Mouse (Mus musculus): ENCODE results near the gene Atp2a2. TPM values are rescaled to one million over a fixed set of nuclear protein-coding genes. Genes with fewer than 3 reads are reported as not detected.
"Not testable (repeated sequence)": the region's sequence is repeated elsewhere in the genome, so short reads cannot be mapped to it uniquely, and the experiment has no call there.

Atp2a2 gene
- polyA plus RNA-seq, 1 experiment from 2014 or later: 13.2 TPM

GRCm38 (mm10) chr5:122493035-122493434 lies 9.0 kb downstream of the Atp2a2 start:
- no peaks in the 10 kb centered on the region for H3K27me3 ChIP-seq
- H3K4me1 ChIP-seq (replicated peaks): peaks cover 11% of the 10 kb centered on the region
- no peak overlapping the region for H3K4me2 ChIP-seq
- peaks cover 93% of the 10 kb centered on the region for H3K36me3 ChIP-seq (replicated peaks)
- WGBS (ENCODE audit: insufficient replicate concordance): 87% methylated on average over 2 of the region's 2 CpGs
- H3K27ac ChIP-seq (replicated peaks): no peak overlapping the region
- H3K9ac ChIP-seq: no peak overlapping the region
- ATAC-seq (ENCODE audit: insufficient read depth): no peak
- no peaks in the 10 kb centered on the region for H3K9me3 ChIP-seq (replicated peaks)
- no peak overlapping the region for H3K4me3 ChIP-seq (replicated peaks)

- Histone ChIP-seq H3K4me2 (no peak overlapping the region), H3K27me3 (no peaks in the 10 kb centered on the region), H3K27ac (replicated peaks) (no peak overlapping the region), H3K36me3 (replicated peaks) (peaks cover 93% of the 10 kb centered on the region), H3K4me1 (replicated peaks) (no peaks in the 10 kb centered on the region), H3K9ac (no peak overlapping the region), H3K9me3 (replicated peaks) (no peaks in the 10 kb centered on the region), H3K4me3 (replicated peaks) (no peak overlapping the region)
- 65% methylated on average over 10 of the region's 10 CpGs for WGBS (ENCODE audit: insufficient replicate concordance)
- no peak for ATAC-seq (ENCODE audit: insufficient read depth)
Measured at GRCm38 (mm10) chr5:122491385-122491784, 10.6 kb downstream of the Atp2a2 start.

GRCm38 (mm10) chr5:122490148-122490547 lies 11.9 kb downstream of the Atp2a2 start:
- ATAC-seq (ENCODE audit: insufficient read depth): no peak
- no peak overlapping the region for H3K4me3 ChIP-seq (replicated peaks)
- no peaks in the 10 kb centered on the region for H3K4me1 ChIP-seq (replicated peaks)
- peaks cover 92% of the 10 kb centered on the region for H3K36me3 ChIP-seq (replicated peaks)
- H3K9ac ChIP-seq: no peak overlapping the region
- no peaks in the 10 kb centered on the region for H3K27me3 ChIP-seq
- no peaks in the 10 kb centered on the region for H3K9me3 ChIP-seq (replicated peaks)
- 89% methylated on average over 2 of the region's 2 CpGs for WGBS (ENCODE audit: insufficient replicate concordance)
- H3K4me2 ChIP-seq: no peak overlapping the region
- H3K27ac ChIP-seq (replicated peaks): no peak overlapping the region

- H3K36me3 ChIP-seq (replicated peaks): peaks cover 92% of the 10 kb centered on the region
- no peak overlapping the region for H3K9ac ChIP-seq
- H3K27ac ChIP-seq (replicated peaks): no peak overlapping the region
- no peaks in the 10 kb centered on the region for H3K4me1 ChIP-seq (replicated peaks)
- H3K27me3 ChIP-seq: no peaks in the 10 kb centered on the region
- no peak for ATAC-seq (ENCODE audit: insufficient read depth)
- H3K9me3 ChIP-seq (replicated peaks): no peaks in the 10 kb centered on the region
- WGBS (ENCODE audit: insufficient replicate concordance): 79% methylated on average over 6 of the region's 6 CpGs
- no peak overlapping the region for H3K4me2 ChIP-seq
- H3K4me3 ChIP-seq (replicated peaks): no peak overlapping the region
Measured at GRCm38 (mm10) chr5:122487825-122488224, 14.2 kb downstream of the Atp2a2 start.

- H3K4me2 ChIP-seq; ATAC-seq (ENCODE audit: insufficient read depth); H3K4me1 ChIP-seq (replicated peaks); H3K9me3 ChIP-seq (replicated peaks); H3K27ac ChIP-seq (replicated peaks); H3K9ac ChIP-seq; H3K4me3 ChIP-seq (replicated peaks); H3K27me3 ChIP-seq: not testable (repeated sequence)
- H3K36me3 ChIP-seq (replicated peaks): peaks cover 93% of the 10 kb centered on the region
- 74% methylated on average over 5 of the region's 5 CpGs for WGBS (ENCODE audit: insufficient replicate concordance)
Measured at GRCm38 (mm10) chr5:122486243-122486642, 15.8 kb downstream of the Atp2a2 start.

GRCm38 (mm10) chr5:122482733-122483391 lies 19.2 kb downstream of the Atp2a2 start:
- H3K9me3 ChIP-seq (replicated peaks): no peaks in the 10 kb centered on the region
- no peak overlapping the region for H3K9ac ChIP-seq
- ATAC-seq (ENCODE audit: insufficient read depth): no peak
- H3K4me1 ChIP-seq (replicated peaks): no peaks in the 10 kb centered on the region
- H3K36me3 ChIP-seq (replicated peaks): peaks cover 87% of the 10 kb centered on the region
- no peaks in the 10 kb centered on the region for H3K27me3 ChIP-seq
- H3K27ac ChIP-seq (replicated peaks): no peak overlapping the region
- no peak overlapping the region for H3K4me3 ChIP-seq (replicated peaks)
- 66% methylated on average over 6 of the region's 6 CpGs for WGBS (ENCODE audit: insufficient replicate concordance)
- no peak overlapping the region for H3K4me2 ChIP-seq

GRCm38 (mm10) chr5:122481844-122482243 lies 20.2 kb downstream of the Atp2a2 start:
- H3K4me2 ChIP-seq: no peak overlapping the region
- H3K9ac ChIP-seq: no peak overlapping the region
- H3K36me3 ChIP-seq (replicated peaks): peaks cover 90% of the 10 kb centered on the region
- H3K4me1 ChIP-seq (replicated peaks): 0 out of 2 replicates have a peak, but pooled peaks cover 6% of the 10 kb centered on the region
- H3K9me3 ChIP-seq (replicated peaks): no peaks in the 10 kb centered on the region
- H3K27ac ChIP-seq (replicated peaks): no peak overlapping the region
- no peak overlapping the region for H3K4me3 ChIP-seq (replicated peaks)
- no peaks in the 10 kb centered on the region for H3K27me3 ChIP-seq
- ATAC-seq (ENCODE audit: insufficient read depth): no peak
- 92% methylated on average over 5 of the region's 5 CpGs for WGBS (ENCODE audit: insufficient replicate concordance)

- no peak overlapping the region for H3K9ac ChIP-seq
- H3K9me3 ChIP-seq (replicated peaks): no peaks in the 10 kb centered on the region
- peaks cover 84% of the 10 kb centered on the region for H3K36me3 ChIP-seq (replicated peaks)
- no peaks in the 10 kb centered on the region for H3K27me3 ChIP-seq
- no peak overlapping the region for H3K4me2 ChIP-seq
- WGBS (ENCODE audit: insufficient replicate concordance): 66% methylated on average over 2 of the region's 2 CpGs
- ATAC-seq (ENCODE audit: insufficient read depth): no peak
- no peak overlapping the region for H3K27ac ChIP-seq (replicated peaks)
- H3K4me1 ChIP-seq (replicated peaks): 0 out of 2 replicates have a peak, but pooled peaks cover 9% of the 10 kb centered on the region
- H3K4me3 ChIP-seq (replicated peaks): no peak overlapping the region
Measured at GRCm38 (mm10) chr5:122479131-122479530, 22.9 kb downstream of the Atp2a2 start.

GRCm38 (mm10) chr5:122477492-122477891 lies 24.5 kb downstream of the Atp2a2 start:
- Histone ChIP-seq H3K4me3 (replicated peaks) (no peak overlapping the region), H3K4me2 (no peak overlapping the region), H3K9me3 (replicated peaks) (no peaks in the 10 kb centered on the region), H3K36me3 (replicated peaks) (peaks cover 84% of the 10 kb centered on the region), H3K27me3 (no peaks in the 10 kb centered on the region), H3K4me1 (replicated peaks) (0 out of 2 replicates have a peak, but pooled peaks cover 9% of the 10 kb centered on the region), H3K9ac (no peak overlapping the region), H3K27ac (replicated peaks) (no peak overlapping the region)
- WGBS (ENCODE audit: insufficient replicate concordance): 74% methylated on average over 3 of the region's 3 CpGs
- no peak for ATAC-seq (ENCODE audit: insufficient read depth)

- 35% methylated on average over 3 of the region's 3 CpGs for WGBS (ENCODE audit: insufficient replicate concordance)
- ATAC-seq (ENCODE audit: insufficient read depth): no peak
- Histone ChIP-seq H3K9ac (no peak overlapping the region), H3K4me2 (no peak overlapping the region), H3K36me3 (replicated peaks) (peaks cover 85% of the 10 kb centered on the region), H3K9me3 (replicated peaks) (no peaks in the 10 kb centered on the region), H3K27ac (replicated peaks) (no peak overlapping the region), H3K4me3 (replicated peaks) (no peak overlapping the region), H3K27me3 (no peaks in the 10 kb centered on the region), H3K4me1 (replicated peaks) (0 out of 2 replicates have a peak, but pooled peaks cover 9% of the 10 kb centered on the region)
Measured at GRCm38 (mm10) chr5:122476078-122476477, 25.9 kb downstream of the Atp2a2 start.

GRCm38 (mm10) chr5:122474643-122475363 lies 27.2 kb downstream of the Atp2a2 start:
- no peak overlapping the region for H3K27ac ChIP-seq (replicated peaks)
- H3K4me3 ChIP-seq (replicated peaks): no peak overlapping the region
- no peak overlapping the region for H3K4me2 ChIP-seq
- H3K9me3 ChIP-seq (replicated peaks): no peaks in the 10 kb centered on the region
- no peak overlapping the region for H3K9ac ChIP-seq
- peaks cover 85% of the 10 kb centered on the region for H3K36me3 ChIP-seq (replicated peaks)
- 0 out of 2 replicates have a peak, but pooled peaks cover 9% of the 10 kb centered on the region for H3K4me1 ChIP-seq (replicated peaks)
- WGBS (ENCODE audit: insufficient replicate concordance): 75% methylated on average over 4 of the region's 4 CpGs
- H3K27me3 ChIP-seq: no peaks in the 10 kb centered on the region
- no peak for ATAC-seq (ENCODE audit: insufficient read depth)
